Mouse (Mus musculus) intestine, embryonic 14.5 days (tissue): Measurements from ENCODE around the gene Cdkn2aipnl. TPM values are rescaled to one million over a fixed set of nuclear protein-coding genes. Genes with fewer than 3 reads are reported as not detected.

Source experiments
- ATAC-seq: fragments of 200-750 bp; cut with Nextera tagmentation; replicated peaks from 2 replicates; pipeline ENCODE4 v1.8.0; 2017; ENCODE audit warnings: low read depth, moderate number of reproducible peaks, moderate TSS enrichment, moderate library complexity; ENCODE audit not compliant: low FRiP score, low TSS enrichment
- DNase-seq: peaks from one replicate; pipeline ENCODE4 v3.0.0-alpha.2; 2018; ENCODE audit warnings: low spot score
- H3K27ac ChIP-seq: fragments of 300-500 bp; sonication (generic); 2 replicates; pipeline ENCODE4 v1.5.1; 2014; ENCODE audit warnings: low read depth, mild to moderate bottlenecking, control low read depth
- H3K27me3 ChIP-seq: fragments of 300-500 bp; sonication (generic); replicated peaks from 2 replicates; pipeline ENCODE4 v1.6.1; 2014; ENCODE audit warnings: low read length, control low read depth; ENCODE audit not compliant: control insufficient read depth, insufficient read depth
- H3K36me3 ChIP-seq: fragments of 300-500 bp; sonication (generic); 2 replicates; pipeline ENCODE4 v1.6.1; 2014; ENCODE audit warnings: low read length, control low read depth; ENCODE audit not compliant: control insufficient read depth, insufficient read depth
- H3K4me1 ChIP-seq: fragments of 300-500 bp; sonication (generic); replicated peaks from 2 replicates; pipeline ENCODE4 v1.6.1; 2014; ENCODE audit warnings: low read length, control low read depth, mixed read lengths; ENCODE audit not compliant: control insufficient read depth, insufficient read depth
- H3K4me2 ChIP-seq: fragments of 300-500 bp; sonication (generic); 2 replicates; pipeline ENCODE4 v1.6.1; 2014; ENCODE audit warnings: low read length
- H3K4me3 ChIP-seq: fragments of 300-500 bp; sonication (generic); 2 replicates; pipeline ENCODE4 v1.5.1; 2014; ENCODE audit warnings: low read depth, low read length, control low read depth, mixed read lengths
- H3K9ac ChIP-seq: fragments of 300-500 bp; sonication (generic); 2 replicates; pipeline ENCODE4 v1.6.1; 2014; ENCODE audit warnings: mild to moderate bottlenecking, low read length
- H3K9me3 ChIP-seq: fragments of 300-500 bp; sonication (generic); 2 replicates; pipeline ENCODE4 v1.6.1; 2016; ENCODE audit warnings: low read length, control low read depth; ENCODE audit not compliant: control insufficient read depth
- WGBS: fragments of 180-500 bp; shearing (Covaris S2); extraction: QIAGEN DNeasy Blood & Tissue Kit; methylation state at CpG from one replicate; pipeline ENCODE4 v1.1.7; 2014; 5-methylcytosine and 5-hydroxymethylcytosine counted together
- polyA plus RNA-seq: library from polyadenylated mRNA; unstranded; fragments of >200 nt; fragmentation: Nextera tagmentation; extraction: Ambion mirVana; gene quantifications from 2 replicates; pipeline ENCODE4 v1.2.1, GENCODE M21; 2014

Cdkn2aipnl gene
- polyA plus RNA-seq, 1 experiment from 2014 or later: 99.5 TPM

DNA sequence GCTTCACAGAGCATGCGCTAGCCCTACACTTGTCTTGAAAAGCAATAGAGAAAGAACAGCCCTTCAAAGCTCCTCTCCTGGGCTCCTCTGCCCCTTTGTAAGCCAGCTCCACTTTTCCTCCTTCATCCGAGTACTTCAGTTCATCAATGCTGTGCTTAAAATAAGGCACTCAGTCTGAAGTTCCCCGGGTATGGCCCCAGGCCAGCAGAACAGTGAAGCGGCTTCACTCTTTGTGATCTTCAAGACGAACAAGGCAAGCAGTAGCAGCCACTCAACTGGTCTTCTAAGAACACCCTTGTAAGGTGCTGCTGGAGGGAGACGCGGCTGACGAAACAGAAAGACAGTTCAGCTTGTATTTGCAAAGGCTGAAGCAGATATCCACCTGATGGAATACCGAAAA is 11.3 kb upstream of the Cdkn2aipnl start:
- ATAC-seq (no peak), DNase-seq (no peak)
- Histone ChIP-seq H3K9me3 (no peaks in the 10 kb centered on the region), H3K27ac (no peak overlapping the region), H3K4me3 (no peak overlapping the region), H3K4me2 (no peak overlapping the region), H3K9ac (no peak overlapping the region), H3K27me3 (no peaks in the 10 kb centered on the region), H3K36me3 (no peaks in the 10 kb centered on the region), H3K4me1 (no peaks in the 10 kb centered on the region)
- 73% methylated on average over 9 of the region's 9 CpGs for WGBS

DNA sequence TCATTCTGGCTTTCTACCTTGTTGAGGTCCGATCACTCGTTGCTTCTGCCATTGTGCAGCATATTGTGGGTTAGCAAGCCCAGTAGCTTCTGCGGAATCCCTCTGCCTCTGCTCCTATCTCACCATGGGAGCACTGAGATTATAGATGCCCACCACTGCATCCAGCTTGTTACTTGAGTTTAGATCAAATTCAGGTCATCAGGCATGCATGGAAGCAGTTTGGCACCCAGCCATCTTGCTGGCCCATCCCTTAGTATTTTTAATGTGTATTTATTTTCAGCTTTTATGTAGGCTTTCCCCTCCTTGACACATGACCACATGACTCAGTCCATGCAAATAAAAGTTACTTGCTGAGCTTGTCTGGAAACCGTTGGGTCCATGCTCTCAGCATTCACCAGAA is 9.7 kb upstream of the Cdkn2aipnl start:
- Histone ChIP-seq H3K36me3 (no peaks in the 10 kb centered on the region), H3K27me3 (no peaks in the 10 kb centered on the region), H3K4me2 (no peak overlapping the region), H3K4me1 (no peaks in the 10 kb centered on the region), H3K27ac (no peak overlapping the region), H3K9me3 (no peaks in the 10 kb centered on the region), H3K4me3 (no peak overlapping the region), H3K9ac (no peak overlapping the region)
- ATAC-seq (no peak), DNase-seq (no peak)
- WGBS: 89% methylated on average over 4 of the region's 4 CpGs

GRCm38 (mm10) chr11:51959511-51959910 is 8.0 kb upstream of the Cdkn2aipnl start:
- ATAC-seq (no peak), DNase-seq (no peak)
- Histone ChIP-seq H3K9me3 (no peaks in the 10 kb centered on the region), H3K4me1 (no peaks in the 10 kb centered on the region), H3K4me2 (no peak overlapping the region), H3K36me3 (no peaks in the 10 kb centered on the region), H3K27me3 (no peaks in the 10 kb centered on the region), H3K9ac (no peak overlapping the region), H3K4me3 (no peak overlapping the region), H3K27ac (no peak overlapping the region)
- 86% methylated on average over 5 of the region's 5 CpGs for WGBS

GRCm38 (mm10) chr11:51960061-51960460 is 7.4 kb upstream of the Cdkn2aipnl start:
- no peak overlapping the region for H3K9ac ChIP-seq
- H3K9me3 ChIP-seq: no peaks in the 10 kb centered on the region
- no peaks in the 10 kb centered on the region for H3K27me3 ChIP-seq
- DNase-seq: no peak
- H3K4me2 ChIP-seq: no peak overlapping the region
- WGBS: 89% methylated on average over 4 of the region's 4 CpGs
- no peaks in the 10 kb centered on the region for H3K36me3 ChIP-seq
- H3K4me1 ChIP-seq: no peaks in the 10 kb centered on the region
- no peak overlapping the region for H3K27ac ChIP-seq
- no peak for ATAC-seq
- H3K4me3 ChIP-seq: no peak overlapping the region

DNA sequence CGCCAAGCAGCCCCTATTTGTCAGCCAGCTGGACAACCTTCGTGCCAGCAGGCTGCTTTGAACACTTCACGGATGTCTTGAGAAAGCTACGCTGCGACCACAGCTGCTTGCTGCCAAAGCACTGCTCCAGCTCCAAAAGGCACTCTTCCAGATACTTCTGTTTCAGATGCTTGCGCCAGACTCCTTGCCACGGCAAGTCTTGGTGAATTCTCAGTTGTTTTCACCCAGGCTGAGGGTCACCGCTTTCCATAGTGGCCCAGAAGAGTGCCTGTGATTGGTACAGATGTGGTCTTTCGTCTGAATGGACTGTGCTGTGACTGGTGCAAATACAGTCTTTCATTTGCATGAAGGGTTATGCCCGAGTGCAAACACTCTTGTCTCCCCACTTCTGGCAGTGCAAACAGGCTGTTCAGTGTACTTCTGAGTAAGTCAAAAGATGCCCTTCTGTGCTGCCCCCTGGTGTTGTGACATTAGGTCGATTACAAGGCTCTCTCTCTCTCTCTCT is 6.4 kb upstream of the Cdkn2aipnl start:
- H3K4me1 ChIP-seq: no peaks in the 10 kb centered on the region
- DNase-seq (no peak), ATAC-seq (no peak)
- H3K27ac ChIP-seq: no peak overlapping the region
- no peak overlapping the region for H3K4me2 ChIP-seq
- H3K9me3 ChIP-seq: no peaks in the 10 kb centered on the region
- no peaks in the 10 kb centered on the region for H3K36me3 ChIP-seq
- H3K9ac ChIP-seq: no peak overlapping the region
- WGBS: 66% methylated on average over 11 of the region's 11 CpGs
- no peaks in the 10 kb centered on the region for H3K27me3 ChIP-seq
- no peak overlapping the region for H3K4me3 ChIP-seq

- H3K9me3 ChIP-seq: no peaks in the 10 kb centered on the region
- ATAC-seq (no peak), DNase-seq (no peak)
- H3K4me1 ChIP-seq: no peaks in the 10 kb centered on the region
- H3K27ac ChIP-seq: no peak overlapping the region
- H3K9ac ChIP-seq: no peak overlapping the region
- 89% methylated on average over 8 of the region's 8 CpGs for WGBS
- H3K36me3 ChIP-seq: no peaks in the 10 kb centered on the region
- no peaks in the 10 kb centered on the region for H3K27me3 ChIP-seq
- H3K4me2 ChIP-seq: no peak overlapping the region
- no peak overlapping the region for H3K4me3 ChIP-seq
Observed at GRCm38 (mm10) chr11:51961761-51962160, 5.7 kb upstream of the Cdkn2aipnl start.

GRCm38 (mm10) chr11:51962277-51962676 is 5.2 kb upstream of the Cdkn2aipnl start:
- Histone ChIP-seq H3K4me3 (no peak overlapping the region), H3K4me1 (no peaks in the 10 kb centered on the region), H3K27me3 (no peaks in the 10 kb centered on the region), H3K4me2 (no peak overlapping the region), H3K27ac (no peak overlapping the region), H3K9ac (no peak overlapping the region), H3K36me3 (no peaks in the 10 kb centered on the region), H3K9me3 (no peaks in the 10 kb centered on the region)
- ATAC-seq (no peak), DNase-seq (no peak)
- 94% methylated on average over 7 of the region's 7 CpGs for WGBS

DNA sequence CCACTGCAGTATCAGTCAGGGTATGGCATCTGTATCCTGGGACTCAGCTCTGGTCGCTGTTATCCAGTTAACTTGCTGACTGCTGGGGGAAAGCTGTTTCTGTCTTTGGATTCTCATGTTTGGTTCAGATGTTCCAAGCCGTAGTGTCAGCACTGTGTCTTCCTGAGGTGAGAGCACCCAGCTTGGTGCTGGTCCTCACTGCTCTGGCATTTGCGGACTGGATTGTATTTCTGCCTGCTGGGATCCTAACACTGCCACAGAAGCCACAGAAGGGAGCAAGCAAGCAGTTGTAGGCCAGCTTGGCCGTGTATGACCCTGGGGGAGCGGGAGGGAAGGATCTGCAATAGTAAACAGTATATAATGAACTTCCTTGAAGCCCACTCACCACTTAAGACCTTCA is 810 bp upstream of the Cdkn2aipnl start:
- peaks cover 5% of the 10 kb centered on the region for H3K4me1 ChIP-seq
- no peak overlapping the region for H3K4me3 ChIP-seq
- no peaks in the 10 kb centered on the region for H3K27me3 ChIP-seq
- H3K9me3 ChIP-seq: no peaks in the 10 kb centered on the region
- ATAC-seq (no peak), DNase-seq (no peak)
- no peak overlapping the region for H3K4me2 ChIP-seq
- no peak overlapping the region for H3K27ac ChIP-seq
- WGBS: 74% methylated on average over 5 of the region's 5 CpGs
- H3K9ac ChIP-seq: no peak overlapping the region
- peaks cover 19% of the 10 kb centered on the region for H3K36me3 ChIP-seq

GRCm38 (mm10) chr11:51968896-51969295 is 1.4 kb downstream of the Cdkn2aipnl start:
- ATAC-seq (no peak), DNase-seq (no peak)
- Histone ChIP-seq H3K4me2 (no peak overlapping the region; the same call in 1 of the 2 replicates), H3K27me3 (no peaks in the 10 kb centered on the region), H3K36me3 (peaks cover 41% of the 10 kb centered on the region), H3K9me3 (no peaks in the 10 kb centered on the region), H3K9ac (no peak overlapping the region), H3K4me3 (no peak overlapping the region), H3K27ac (no peak overlapping the region), H3K4me1 (peaks cover 5% of the 10 kb centered on the region)
- WGBS: 92% methylated on average over 9 of the region's 9 CpGs
